In genomic region chr8:114074122-114074521, GRCm38 (mm10) we compare ENCODE assay signal across 8 mouse cellular contexts. TPM values are rescaled to one million over a fixed set of nuclear protein-coding genes. Genes with fewer than 3 reads are reported as not detected.
DNase-seq lines count a peak whose midpoint lies in the region.

No protein-coding gene starts in this region.

- no peaks in the 10 kb centered on the region for H3K4me1 ChIP-seq in limb, embryonic 10.5 days

- H3K4me3 ChIP-seq in limb, embryonic 10.5 days, result no peak overlapping the region

- no peaks in the 10 kb centered on the region for H3K9me3 ChIP-seq in limb, embryonic 10.5 days (replicated peaks)

- no peaks in the 10 kb centered on the region for H3K27me3 ChIP-seq in limb, embryonic 10.5 days (ENCODE audit: low read depth, poor library complexity, severe bottlenecking)

- H3K36me3 ChIP-seq in limb, embryonic 10.5 days, result no peaks in the 10 kb centered on the region

- DNase-seq in gastrocnemius, adult 18-20 months (ENCODE audit: low spot score), result peak; percentile 13
- no peak for DNase-seq in gastrocnemius, postnatal 14 days
- DNase-seq in ovary, postnatal 36 days (ENCODE audit: low spot score), result peak; percentile 4
- DNase-seq in ovary, postnatal 14 days (ENCODE audit: low spot score), result no peak
- peak; percentile 10 for DNase-seq in c-Kit-positive CD71-positive TER-119-negative erythroid progenitor cells, embryonic 14.5 days (ENCODE audit: low read depth)
- peak; percentile 37 for DNase-seq in limb, embryonic 10.5 days (ENCODE audit: low spot score)
- peak; percentile 16 for DNase-seq in thymus, postnatal 25 days
- DNase-seq in layer of hippocampus, adult 8-10 months (ENCODE audit: low spot score in 2 of 2), result no peak

- 86% methylated on average over 2 of the region's 2 CpGs for WGBS in limb, embryonic 10.5 days

- intact Hi-C loops in gastrocnemius, postnatal 14 days (cut with DNase I; ENCODE audit: low total_unique reads), result no loop called here

- no peak overlapping the region for H3K27ac ChIP-seq in limb, embryonic 10.5 days

RNA-seq across cellular contexts. Expression of gene Nudt7, which starts 59.2 kb away (rescaled TPM):
- total RNA-seq in gastrocnemius, adult 18-20 months (2021), result 10 to 100 TPM; 24.9 to 27.5 TPM
- total RNA-seq in gastrocnemius, postnatal 14 days (2021), result 10 to 100 TPM; 25.2 to 27.2 TPM
- polyA plus RNA-seq in limb, embryonic 10.5 days (2016; fragmentation: Nextera tagmentation; extraction: Ambion mirVana), result 6.9 and 9.8 TPM in 2 replicates
- 1 to 10 TPM; 4.3 to 6.9 (median 5.1) TPM for total RNA-seq in layer of hippocampus, adult 8-10 months (2022)

Comparison
In these comparisons a context has a peak if more than half of its experiments do, and no peak if none do; other contexts are left out.
1. DNase-seq: peak in gastrocnemius, adult 18-20 months (single experiment), ovary, postnatal 36 days (single experiment), c-Kit-positive CD71-positive TER-119-negative erythroid progenitor cells, embryonic 14.5 days (single experiment), limb, embryonic 10.5 days (single experiment) and thymus, postnatal 25 days (single experiment); none in gastrocnemius, postnatal 14 days (single experiment), ovary, postnatal 14 days (single experiment) and layer of hippocampus, adult 8-10 months (0 of 2).